Mouse (Mus musculus): ENCODE results near the gene Gpsm3.

Gene Gpsm3

GRCm38 (mm10) chr17:34583819-34584218 is 5.8 kb upstream of the Gpsm3 start:
- no peak for DNase-seq

GRCm38 (mm10) chr17:34585121-34585520 is 4.5 kb upstream of the Gpsm3 start:
- no peak for DNase-seq

- no peak for DNase-seq
These were observed 3.5 kb upstream of the Gpsm3 start for GRCm38 (mm10) chr17:34585877-34586771.

- DNase-seq, result peak; percentile 73
These were observed 2.7 kb upstream of the Gpsm3 start for GRCm38 (mm10) chr17:34586796-34587422.

GRCm38 (mm10) chr17:34587423-34587811 is 2.2 kb upstream of the Gpsm3 start:
- peak; percentile 99 for DNase-seq

GRCm38 (mm10) chr17:34587814-34588213 is 1.8 kb upstream of the Gpsm3 start:
- DNase-seq, result no peak

- no peak for DNase-seq
These were observed 839 bp upstream of the Gpsm3 start for GRCm38 (mm10) chr17:34588767-34589166.

- no peak for DNase-seq
These were observed 400 bp upstream of the Gpsm3 start for GRCm38 (mm10) chr17:34589206-34589605.

GRCm38 (mm10) chr17:34590154-34590987 is 765 bp downstream of the Gpsm3 start:
- DNase-seq, result no peak

GRCm38 (mm10) chr17:34591029-34591993 is 1.7 kb downstream of the Gpsm3 start, which contains the start of gene Pbx2:
TSS of gene Pbx2 (plus strand) at chr17:34591266.
- DNase-seq, result peak; percentile 44

GRCm38 (mm10) chr17:34591994-34592375 is 2.4 kb downstream of the Gpsm3 start:
- DNase-seq, result peak; percentile 86

- DNase-seq, result peak; percentile 42
These were observed 3.3 kb downstream of the Gpsm3 start for GRCm38 (mm10) chr17:34592581-34593549.

GRCm38 (mm10) chr17:34593752-34594525 is 4.3 kb downstream of the Gpsm3 start:
- DNase-seq, result no peak

GRCm38 (mm10) chr17:34596098-34596497 is 6.5 kb downstream of the Gpsm3 start:
- no peak for DNase-seq

- no peak for DNase-seq
These were observed 8.0 kb downstream of the Gpsm3 start, which contains the start of gene Ager for GRCm38 (mm10) chr17:34597566-34598095. TSS of gene Ager (plus strand) at chr17:34597862.

- no peak for DNase-seq
These were observed 10.3 kb downstream of the Gpsm3 start for GRCm38 (mm10) chr17:34599891-34600290.

- no peak for DNase-seq
These were observed 12.2 kb downstream of the Gpsm3 start for GRCm38 (mm10) chr17:34601796-34602195.

- peak; percentile 97 for DNase-seq
These were observed 13.9 kb downstream of the Gpsm3 start, which contains the start of gene Rnf5 for GRCm38 (mm10) chr17:34603375-34604060. TSS of gene Rnf5 (minus strand) at chr17:34603690.

GRCm38 (mm10) chr17:34604061-34604508 is 14.5 kb downstream of the Gpsm3 start, which contains the start of gene Agpat1:
TSS of gene Agpat1 (plus strand) at chr17:34604262.
- DNase-seq, result peak; percentile 97

Data from kidney, adult 18-20 months (tissue).